Mouse (Mus musculus) E14TG2a.4 (cell line): Measurements from ENCODE around the gene Asf1b.

Source experiments
- H3K27me3 ChIP-seq: 2 replicates; pipeline ENCODE4 v1.6.1; 2014; ENCODE audit warnings: low read length, control low read depth; ENCODE audit not compliant: insufficient read depth
- H3K36me3 ChIP-seq: 2 replicates; pipeline ENCODE4 v1.6.1; 2014; ENCODE audit warnings: low read length, control low read depth; ENCODE audit not compliant: insufficient read depth
- H3K4me1 ChIP-seq: replicated peaks from 2 replicates; pipeline ENCODE4 v1.6.1; 2014; ENCODE audit warnings: low read depth, low read length, control low read depth
- H3K4me3 ChIP-seq: replicated peaks from 2 replicates; pipeline ENCODE4 v1.5.1; 2014; ENCODE audit warnings: mild to moderate bottlenecking, low read length
- H3K9me3 ChIP-seq: 2 replicates; pipeline ENCODE4 v1.6.1; 2014; ENCODE audit warnings: low read length, control low read depth
- CTCF ChIP-seq: conservative IDR thresholded peaks from 2 replicates; pipeline ENCODE4 v1.5.1; 2014; ENCODE audit warnings: low read length
- NANOG ChIP-seq: IDR thresholded peaks from 2 replicates; pipeline ENCODE4 v1.6.1; 2014; ENCODE audit warnings: borderline replicate concordance, low read length, mixed read lengths
- POU5F1 ChIP-seq: IDR thresholded peaks from 2 replicates; pipeline ENCODE4 v1.6.1; 2014; ENCODE audit warnings: low read length, borderline replicate concordance

Asf1b gene

DNA sequence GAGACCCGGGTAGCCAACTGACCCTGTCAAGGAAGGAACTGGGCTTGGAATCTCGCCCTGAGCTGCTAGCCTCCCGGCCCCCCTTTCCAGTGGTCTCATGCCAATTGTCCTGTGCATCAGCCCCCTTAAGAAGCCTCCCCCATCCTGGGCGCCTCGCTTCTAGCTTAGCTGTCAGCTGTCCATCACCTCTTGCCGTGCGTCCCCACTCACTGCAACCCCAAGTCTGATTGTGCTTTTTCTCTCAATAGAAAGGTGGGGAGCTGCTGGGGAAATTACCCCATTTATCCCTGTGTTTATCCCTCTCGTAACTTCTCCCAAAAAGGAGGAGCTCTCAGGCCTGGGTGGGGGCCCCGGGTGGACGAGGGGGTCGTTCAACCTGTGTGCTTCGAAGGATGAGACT, 40.7 kb downstream of the Asf1b start:
- peaks cover 25% of the 10 kb centered on the region for H3K27me3 ChIP-seq
- no peak for TF ChIP-seq POU5F1
- TF ChIP-seq NANOG, result no peak
- TF ChIP-seq CTCF, result no peak
- H3K4me3 ChIP-seq, result peak overlapping the region; percentile 85
- H3K36me3 ChIP-seq, result peaks cover 47% of the 10 kb centered on the region
- H3K9me3 ChIP-seq, result no peaks in the 10 kb centered on the region
- H3K4me1 ChIP-seq, result peaks cover 39% of the 10 kb centered on the region

DNA sequence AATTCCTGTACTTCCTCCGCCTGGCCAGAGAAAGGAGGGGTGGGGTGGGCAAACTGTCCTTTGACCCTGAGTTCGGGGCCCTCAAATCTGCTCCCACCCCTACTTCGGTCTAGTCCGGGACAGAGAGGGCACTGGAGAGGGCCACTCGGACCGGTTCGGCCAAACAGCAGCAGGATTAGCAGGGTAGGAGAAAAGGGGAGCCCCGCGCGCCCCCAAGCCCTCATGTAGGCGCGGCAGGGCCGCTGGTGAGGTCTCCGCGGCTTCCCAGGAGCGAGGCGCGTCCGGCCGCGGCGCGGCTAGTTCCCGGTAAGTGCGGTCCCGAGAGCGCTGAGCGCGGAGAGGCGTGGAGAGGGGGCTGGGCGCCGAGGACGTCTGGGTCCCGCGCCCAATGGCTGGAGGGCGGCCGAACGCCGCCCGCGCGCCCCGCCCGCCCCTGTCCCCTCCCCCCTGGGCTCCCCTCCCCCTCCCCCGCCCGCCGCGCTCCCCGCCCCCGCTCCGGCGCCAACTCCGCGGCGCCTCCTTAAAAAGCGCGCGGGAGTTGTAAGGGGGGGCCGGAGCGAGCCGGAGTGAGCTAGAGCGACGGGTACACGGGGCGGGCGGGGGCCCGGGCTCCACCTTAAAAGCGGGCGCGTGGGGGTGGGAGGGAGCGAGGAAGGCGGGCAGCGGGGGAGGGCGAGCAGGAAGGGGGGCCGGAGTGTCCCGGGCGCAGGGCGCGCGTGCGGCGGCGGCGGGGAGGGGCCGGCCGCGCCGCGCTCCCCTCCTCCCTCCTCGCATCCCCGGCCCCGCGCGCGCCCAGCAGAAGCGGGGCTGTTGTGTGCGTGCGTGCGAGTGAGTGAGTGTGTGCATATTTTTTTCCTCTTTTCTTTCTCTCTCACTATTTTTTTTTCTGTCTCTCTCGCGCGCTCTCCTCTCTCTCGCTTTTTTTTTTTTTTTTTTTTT, 41.5 kb downstream of the Asf1b start:
- peak overlapping the region; percentile 85 for H3K4me3 ChIP-seq
- H3K36me3 ChIP-seq, result peaks cover 40% of the 10 kb centered on the region
- peaks cover 30% of the 10 kb centered on the region for H3K27me3 ChIP-seq
- no peaks in the 10 kb centered on the region for H3K9me3 ChIP-seq
- peaks cover 44% of the 10 kb centered on the region for H3K4me1 ChIP-seq
- TF ChIP-seq CTCF, result no peak
- no peak for TF ChIP-seq NANOG
- TF ChIP-seq POU5F1, result no peak

DNA sequence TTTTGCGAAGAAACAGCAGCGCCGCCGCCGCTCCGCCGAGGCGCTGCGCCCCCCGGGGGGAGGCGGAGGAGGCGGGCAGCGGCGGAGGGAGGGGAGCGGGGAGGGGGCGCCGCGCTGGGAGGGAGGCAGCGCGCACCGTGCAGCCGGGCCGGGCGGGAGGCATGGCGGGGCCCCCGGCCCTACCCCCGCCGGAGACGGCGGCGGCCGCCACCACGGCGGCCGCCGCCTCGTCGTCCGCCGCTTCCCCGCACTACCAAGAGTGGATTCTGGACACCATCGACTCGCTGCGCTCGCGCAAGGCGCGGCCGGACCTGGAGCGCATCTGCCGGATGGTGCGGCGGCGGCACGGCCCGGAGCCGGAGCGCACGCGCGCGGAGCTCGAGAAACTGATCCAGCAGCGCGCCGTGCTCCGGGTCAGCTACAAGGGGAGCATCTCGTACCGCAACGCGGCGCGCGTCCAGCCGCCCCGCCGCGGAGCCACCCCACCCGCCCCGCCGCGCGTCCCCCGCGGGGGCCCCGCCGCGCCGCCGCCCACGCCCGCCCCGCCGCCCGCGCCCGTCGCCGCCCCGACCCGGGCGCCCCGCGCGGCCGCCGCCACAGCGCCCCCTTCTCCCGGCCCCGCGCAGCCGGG, 42.3 kb downstream of the Asf1b start, which contains the start of gene Samd1:
Gene Samd1, plus strand, starts transcription at position 162 of the 631 bp plus-strand sequence.
- peaks cover 38% of the 10 kb centered on the region for H3K27me3 ChIP-seq
- peaks cover 49% of the 10 kb centered on the region for H3K4me1 ChIP-seq
- TF ChIP-seq NANOG, result no peak
- TF ChIP-seq CTCF, result no peak
- TF ChIP-seq POU5F1, result no peak
- peaks cover 42% of the 10 kb centered on the region for H3K36me3 ChIP-seq
- H3K9me3 ChIP-seq, result no peaks in the 10 kb centered on the region
- H3K4me3 ChIP-seq, result peak within 1 kb of the TSS; percentile 86

DNA sequence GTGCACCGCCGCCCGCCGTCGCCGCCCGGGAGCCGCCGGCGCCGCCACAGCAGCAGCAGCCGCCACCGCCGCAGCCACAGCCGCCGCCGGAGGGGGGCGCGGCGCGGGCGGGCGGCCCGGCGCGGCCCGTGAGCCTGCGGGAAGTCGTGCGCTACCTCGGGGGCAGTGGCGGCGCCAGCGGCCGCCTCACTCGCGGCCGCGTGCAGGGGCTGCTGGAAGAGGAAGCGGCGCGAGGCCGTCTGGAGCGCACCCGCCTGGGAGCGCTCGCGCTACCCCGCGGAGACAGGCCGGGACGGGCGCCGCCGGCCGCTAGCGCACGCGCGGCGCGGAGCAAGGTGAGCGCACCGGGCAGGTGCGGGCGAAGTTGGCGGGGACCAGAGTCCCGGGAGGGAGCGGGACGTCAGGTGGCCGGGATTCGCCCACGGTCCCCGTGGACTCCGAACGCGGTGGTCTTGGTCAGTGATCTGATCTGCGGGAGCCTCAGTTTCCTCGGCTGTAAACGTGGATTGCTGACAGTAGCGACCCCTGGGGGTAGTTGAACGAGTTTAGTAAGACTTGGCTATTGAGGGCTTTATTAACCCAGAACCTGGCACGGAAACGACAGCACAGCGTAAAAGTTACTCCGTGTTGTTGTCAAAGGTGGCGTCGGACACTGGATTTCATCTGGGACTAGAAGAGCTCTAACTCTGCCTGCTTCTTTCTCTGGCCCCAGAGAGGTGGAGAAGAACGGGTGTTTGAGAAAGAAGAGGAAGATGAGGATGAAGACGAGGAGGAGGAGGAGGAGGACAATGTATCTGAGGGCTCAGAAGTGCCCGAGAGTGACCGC, 43.1 kb downstream of the Asf1b start:
- Histone ChIP-seq H3K9me3 (no peaks in the 10 kb centered on the region), H3K4me1 (peaks cover 54% of the 10 kb centered on the region), H3K4me3 (peak overlapping the region; percentile 86), H3K27me3 (peaks cover 40% of the 10 kb centered on the region), H3K36me3 (peaks cover 50% of the 10 kb centered on the region)
- TF ChIP-seq NANOG, result no peak
- peak; percentile 43 for TF ChIP-seq CTCF

DNA sequence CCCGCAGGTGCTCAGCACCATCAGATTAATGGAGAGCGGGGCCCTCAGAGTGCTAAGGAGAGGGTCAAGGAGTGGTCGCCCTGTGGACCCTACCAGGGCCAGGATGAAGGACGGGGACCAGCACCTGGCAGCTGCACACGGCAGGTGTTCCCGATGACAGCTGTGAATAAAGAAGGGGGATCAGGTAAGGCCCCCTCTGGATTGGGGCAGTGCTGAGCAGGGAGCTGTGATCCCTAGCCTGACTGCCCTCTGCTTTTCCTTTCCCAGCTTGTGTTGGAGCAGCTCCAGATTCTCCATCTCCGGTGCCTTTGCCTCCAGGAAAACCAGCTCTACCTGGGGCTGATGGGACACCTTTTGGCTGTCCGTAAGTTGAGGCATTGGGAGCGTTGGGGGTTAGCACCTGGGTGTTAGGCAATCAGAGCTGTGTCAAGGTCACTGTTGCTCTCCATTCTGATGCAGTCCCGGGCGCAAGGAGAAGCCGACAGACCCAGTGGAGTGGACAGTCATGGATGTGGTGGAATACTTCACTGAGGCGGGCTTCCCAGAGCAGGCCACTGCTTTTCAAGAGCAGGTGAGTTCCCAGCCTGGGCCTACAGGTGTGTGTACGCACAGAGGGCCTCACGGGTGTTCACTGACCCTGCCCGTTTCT, 43.9 kb downstream of the Asf1b start:
- TF ChIP-seq CTCF (no peak), POU5F1 (no peak), NANOG (no peak)
- peaks cover 50% of the 10 kb centered on the region for H3K36me3 ChIP-seq
- peaks cover 61% of the 10 kb centered on the region for H3K4me1 ChIP-seq
- H3K27me3 ChIP-seq, result peaks cover 42% of the 10 kb centered on the region
- H3K9me3 ChIP-seq, result no peaks in the 10 kb centered on the region
- peak overlapping the region; percentile 86 for H3K4me3 ChIP-seq

DNA sequence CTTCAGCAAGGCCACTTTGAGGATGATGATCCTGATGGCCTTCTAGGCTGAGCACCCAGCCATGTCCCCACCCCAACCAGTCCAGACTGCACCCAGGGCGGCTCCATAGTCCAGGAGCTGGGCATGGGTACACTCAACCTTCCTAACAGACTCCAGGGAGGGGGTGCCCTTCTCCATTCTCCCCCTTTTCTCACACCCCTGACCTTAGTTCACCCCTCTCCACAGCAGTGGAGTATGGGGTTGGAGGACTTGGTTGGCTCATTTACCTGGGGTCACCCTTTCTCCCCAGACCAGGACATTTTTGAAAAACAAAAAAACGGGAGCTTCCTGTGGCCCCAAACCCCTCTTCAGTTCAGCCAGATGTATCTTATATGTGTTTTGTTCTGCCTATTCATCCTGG, 44.5 kb downstream of the Asf1b start:
- Histone ChIP-seq H3K36me3 (peaks cover 44% of the 10 kb centered on the region), H3K9me3 (no peaks in the 10 kb centered on the region), H3K4me3 (peak overlapping the region; percentile 86; the same call in 1 of the 2 replicates), H3K4me1 (peaks cover 64% of the 10 kb centered on the region), H3K27me3 (peaks cover 38% of the 10 kb centered on the region)
- no peak for TF ChIP-seq NANOG
- TF ChIP-seq POU5F1, result no peak
- no peak for TF ChIP-seq CTCF

DNA sequence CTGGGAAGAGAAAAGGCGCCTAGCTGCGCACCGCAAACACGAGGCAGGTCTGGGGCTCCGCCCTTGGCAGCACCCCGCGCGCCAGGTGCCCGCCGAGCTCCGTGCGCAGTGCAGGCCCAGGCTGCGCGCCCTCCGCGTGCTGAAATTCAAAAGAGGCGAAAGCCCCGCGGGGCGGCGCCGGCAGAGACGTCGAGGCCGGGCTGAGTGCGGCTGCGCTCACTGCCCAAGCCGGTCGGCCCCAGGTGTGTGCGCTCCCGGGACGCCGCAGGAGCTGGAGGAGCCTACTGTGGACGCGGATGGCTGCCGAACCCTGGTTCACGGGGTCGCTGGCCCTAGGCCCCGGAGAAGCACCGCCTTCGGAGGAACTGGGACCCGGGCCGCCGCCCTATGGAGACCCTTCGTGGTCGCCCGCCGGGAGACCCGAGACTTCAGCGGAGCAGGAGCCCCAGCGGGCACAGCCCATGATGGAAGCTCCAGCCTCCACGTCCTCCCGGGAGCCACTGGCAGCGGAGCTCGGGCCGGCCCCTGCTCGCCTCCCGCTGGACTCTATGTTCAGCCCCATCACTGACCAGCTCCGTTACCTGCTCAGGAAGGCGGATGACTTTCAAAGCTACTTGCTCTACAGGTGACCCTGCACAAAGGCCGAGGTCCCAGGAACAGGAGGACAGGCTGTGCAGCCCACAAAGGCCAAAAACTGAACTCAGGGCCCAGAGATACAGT, 46.1 kb downstream of the Asf1b start, which contains the start of gene 1700067K01Rik:
Gene 1700067K01Rik, plus strand, starts transcription at position 222 of the 720 bp plus-strand sequence.
- H3K4me1 ChIP-seq, result peaks cover 61% of the 10 kb centered on the region
- H3K4me3 ChIP-seq, result peak within 1 kb of the TSS; percentile 76
- peaks cover 41% of the 10 kb centered on the region for H3K36me3 ChIP-seq
- TF ChIP-seq POU5F1, result no peak
- no peak for TF ChIP-seq CTCF
- no peak for TF ChIP-seq NANOG
- H3K9me3 ChIP-seq, result no peaks in the 10 kb centered on the region
- H3K27me3 ChIP-seq, result peaks cover 24% of the 10 kb centered on the region
